Mouse (Mus musculus) telencephalon, adult 2 months (tissue): Measurements from ENCODE around the gene Dock3.
"Not testable (repeated sequence)": the region's sequence is repeated elsewhere in the genome, so short reads cannot be mapped to it uniquely, and the experiment has no call there.

Experiments used
- DNase-seq: peaks from one replicate; pipeline ENCODE4 v3.0.0-alpha.2; 2011; ENCODE audit warnings: low read depth, low spot score

The Dock3 gene

GRCm38 (mm10) chr9:107259571-107259970, 27.9 kb upstream of the Dock3 start:
- peak; percentile 96 for DNase-seq

GRCm38 (mm10) chr9:107255596-107255995, 23.9 kb upstream of the Dock3 start:
- no peak for DNase-seq

- no peak for DNase-seq
Measured at GRCm38 (mm10) chr9:107254925-107255324, 23.2 kb upstream of the Dock3 start.

DNA sequence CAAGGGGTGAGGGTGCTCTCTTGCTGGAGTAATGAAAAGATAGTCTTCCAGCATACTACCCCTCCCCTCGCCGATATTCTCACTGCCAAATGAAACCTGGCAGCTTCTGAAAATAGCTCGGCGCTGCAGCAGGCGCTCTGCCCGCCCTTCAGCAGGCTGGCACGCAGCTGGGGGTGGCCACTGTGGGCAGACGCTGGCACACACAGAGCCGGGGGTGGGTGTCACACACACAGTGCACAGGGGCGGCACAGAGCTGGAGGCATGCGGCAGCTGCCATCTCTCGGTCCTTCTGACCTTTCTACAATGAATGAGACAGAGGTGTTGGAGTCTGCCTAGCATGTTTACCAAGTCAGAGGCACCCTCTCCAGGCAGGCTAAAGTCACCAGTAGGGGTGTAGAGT, 22.8 kb upstream of the Dock3 start:
- DNase-seq, result peak; percentile 89

DNA sequence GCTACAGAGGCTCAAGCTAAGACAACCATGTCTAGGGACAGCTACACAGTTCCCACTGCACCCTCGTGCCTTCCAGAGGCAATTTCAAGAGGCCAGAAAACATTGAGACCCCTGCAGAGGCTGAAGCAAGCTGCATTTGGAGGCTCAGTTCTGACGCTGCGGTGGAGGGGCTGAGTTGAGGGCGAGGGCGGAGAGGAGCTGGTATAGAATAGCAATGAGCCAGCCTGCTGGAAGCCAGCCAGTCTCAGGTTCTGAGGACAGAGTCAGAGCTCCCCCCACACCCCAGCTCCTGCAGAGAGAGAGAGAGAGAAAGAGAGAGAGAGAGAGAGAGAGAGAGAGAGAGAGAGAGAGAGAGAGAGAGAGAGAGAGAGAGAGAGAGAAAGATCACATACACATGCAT, 20.5 kb upstream of the Dock3 start:
- DNase-seq, result no peak

- no peak for DNase-seq
Measured at GRCm38 (mm10) chr9:107250416-107251337, 19.0 kb upstream of the Dock3 start.

- no peak for DNase-seq
Measured at GRCm38 (mm10) chr9:107249154-107249553, 17.4 kb upstream of the Dock3 start.

- DNase-seq, result no peak
Measured at GRCm38 (mm10) chr9:107246170-107246569, 14.5 kb upstream of the Dock3 start.

DNA sequence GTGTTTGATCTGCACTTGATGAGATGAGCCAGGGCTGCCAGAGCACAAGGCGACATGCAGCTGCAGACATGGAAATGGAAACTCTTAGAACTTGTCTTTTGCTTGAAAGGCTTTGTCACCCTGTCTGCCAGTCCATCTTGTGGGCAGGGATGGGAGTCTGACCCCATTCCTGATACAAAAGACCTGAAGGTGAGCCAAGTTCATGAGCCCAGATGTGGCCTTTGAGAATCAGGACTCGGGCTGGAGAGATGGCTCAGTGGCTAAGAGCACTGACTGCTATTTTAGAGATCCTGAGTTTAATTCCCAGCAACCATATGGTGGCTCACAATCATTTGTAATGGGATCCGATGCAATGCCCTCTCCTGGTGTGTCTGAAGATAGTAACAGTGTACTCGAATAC, 13.6 kb upstream of the Dock3 start:
- no peak for DNase-seq

DNA sequence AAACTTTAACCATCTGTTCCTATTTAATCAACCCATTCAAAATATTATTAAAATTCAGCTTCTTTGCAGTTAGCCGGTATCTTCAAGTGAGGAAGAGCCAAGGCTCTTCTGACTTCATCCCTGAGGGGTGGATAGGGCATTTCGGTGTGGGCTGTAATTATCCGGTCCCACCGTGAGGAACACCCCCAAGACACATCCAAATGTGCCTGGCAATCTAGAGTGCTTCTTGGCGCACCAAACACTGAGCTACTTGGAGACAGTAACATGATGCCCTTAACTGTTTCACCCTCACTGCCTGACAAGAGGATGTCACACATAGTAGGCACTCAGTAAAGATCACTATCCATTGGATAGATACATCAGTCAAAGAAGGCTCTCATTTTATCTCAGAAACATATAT, 4.4 kb upstream of the Dock3 start:
- no peak for DNase-seq

DNA sequence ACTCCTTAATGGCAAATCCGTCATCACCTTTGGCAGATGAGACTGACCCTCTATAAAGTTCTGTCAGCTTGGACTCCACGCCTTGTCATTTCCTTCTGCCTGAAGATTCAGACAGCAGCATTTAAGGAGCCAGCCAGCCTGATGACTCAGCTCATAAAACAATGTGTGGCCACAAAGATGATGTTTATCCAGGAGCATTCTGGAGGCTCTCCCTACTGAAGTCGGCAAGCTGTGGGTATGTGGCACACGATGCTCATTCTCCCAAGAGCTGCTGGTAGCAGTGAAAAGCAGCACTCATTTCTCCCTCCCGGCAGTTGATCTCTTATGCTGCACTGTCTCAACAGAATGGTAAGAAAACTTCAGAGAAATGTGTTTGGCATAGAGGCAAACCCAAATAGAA, 3.6 kb upstream of the Dock3 start:
- DNase-seq, result no peak

- DNase-seq, result no peak
Measured at GRCm38 (mm10) chr9:107232140-107232539, 431 bp upstream of the Dock3 start.

DNA sequence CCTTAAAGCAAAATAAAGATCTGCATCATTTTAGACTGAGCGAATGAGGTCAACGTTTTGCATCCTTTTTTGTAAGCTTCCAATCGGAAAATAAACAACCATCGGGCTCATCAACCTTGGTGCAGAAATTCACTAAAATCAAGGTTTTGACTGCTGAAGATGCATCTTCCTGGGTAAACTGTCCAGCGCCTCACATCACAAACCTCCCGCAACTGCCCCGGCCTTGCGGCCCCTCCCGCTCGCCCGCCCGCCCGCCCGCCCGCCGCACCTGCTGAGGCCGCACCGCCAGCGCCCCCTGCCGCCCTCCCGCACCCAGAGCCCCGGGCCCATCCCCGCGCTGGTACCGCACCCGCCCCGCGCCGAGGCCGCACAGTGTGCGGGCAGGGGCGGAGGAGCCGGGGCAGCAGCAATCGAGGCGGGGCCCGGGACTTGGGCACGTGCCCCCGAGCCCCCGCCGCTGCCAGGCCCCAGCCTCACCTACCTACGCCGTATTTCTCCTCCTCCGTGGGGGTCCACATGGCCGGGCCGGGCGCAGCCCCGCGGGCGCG, 644 bp downstream of the Dock3 start:
- DNase-seq, result no peak

DNA sequence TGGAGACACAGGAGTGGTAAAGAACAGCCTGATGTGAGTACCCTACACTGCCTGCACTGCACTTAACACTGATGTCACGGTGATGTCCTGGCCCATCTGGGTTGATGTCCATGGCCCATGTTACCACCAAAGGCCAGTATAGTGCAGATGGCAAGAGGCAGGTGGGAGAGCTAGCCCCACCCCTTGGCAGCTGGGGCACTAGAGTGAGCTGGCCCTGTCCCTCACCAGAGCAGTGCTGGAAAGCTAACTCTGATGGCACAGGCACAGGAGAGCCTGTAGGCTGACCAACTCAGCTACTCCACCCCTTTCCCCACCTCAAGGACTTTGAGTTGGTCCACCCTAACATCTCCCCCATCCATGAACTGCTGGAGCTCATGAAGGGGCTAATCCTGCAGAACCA, 7.1 kb downstream of the Dock3 start:
- DNase-seq, result no peak

DNA sequence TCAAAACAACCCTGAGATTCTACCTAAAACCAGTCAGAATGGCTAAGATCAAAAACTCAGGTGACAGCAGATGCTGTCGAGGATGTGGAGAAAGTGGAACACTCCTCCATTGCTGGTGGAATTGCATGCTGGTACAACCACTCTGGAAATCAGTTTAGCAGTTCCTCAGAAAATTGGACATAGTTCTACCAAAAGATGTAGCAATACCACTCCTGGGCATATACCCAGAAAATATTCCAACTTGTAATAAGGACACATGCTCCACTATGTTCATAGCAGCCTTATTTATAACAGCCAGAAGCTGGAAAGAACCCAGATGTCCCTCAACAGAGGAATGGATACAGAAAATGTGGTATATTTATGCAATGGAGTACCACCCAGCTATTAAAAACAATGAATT, 56.9 kb downstream of the Dock3 start:
- DNase-seq, result not testable (repeated sequence)

GRCm38 (mm10) chr9:107165792-107166191, 65.9 kb downstream of the Dock3 start:
- DNase-seq, result no peak

GRCm38 (mm10) chr9:107164825-107165224, 66.9 kb downstream of the Dock3 start:
- no peak for DNase-seq

DNA sequence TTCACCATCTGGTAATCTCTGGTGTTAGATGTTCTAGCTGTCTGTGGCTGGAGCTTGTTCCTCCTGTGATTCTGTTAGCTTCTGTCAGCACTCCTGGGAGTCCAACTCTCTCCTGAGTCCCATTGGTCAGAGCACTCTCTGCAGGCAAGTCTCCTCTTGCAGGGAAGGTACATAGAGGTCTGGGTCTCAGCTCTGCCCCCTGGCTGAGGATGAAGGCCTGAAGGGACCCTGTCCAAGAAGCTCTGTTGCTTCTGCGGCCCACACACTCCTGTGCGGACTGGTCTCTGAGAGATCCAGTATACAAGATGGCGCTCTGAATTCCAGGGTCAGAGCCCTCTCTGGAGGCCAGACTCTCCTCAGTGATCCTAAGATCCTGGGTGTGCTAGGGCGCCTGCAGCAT, 75.3 kb downstream of the Dock3 start:
- DNase-seq, result not testable (repeated sequence)

- DNase-seq, result no peak
Measured at GRCm38 (mm10) chr9:107112791-107113190, 118.9 kb downstream of the Dock3 start.

GRCm38 (mm10) chr9:107112056-107112455, 119.7 kb downstream of the Dock3 start:
- no peak for DNase-seq

DNA sequence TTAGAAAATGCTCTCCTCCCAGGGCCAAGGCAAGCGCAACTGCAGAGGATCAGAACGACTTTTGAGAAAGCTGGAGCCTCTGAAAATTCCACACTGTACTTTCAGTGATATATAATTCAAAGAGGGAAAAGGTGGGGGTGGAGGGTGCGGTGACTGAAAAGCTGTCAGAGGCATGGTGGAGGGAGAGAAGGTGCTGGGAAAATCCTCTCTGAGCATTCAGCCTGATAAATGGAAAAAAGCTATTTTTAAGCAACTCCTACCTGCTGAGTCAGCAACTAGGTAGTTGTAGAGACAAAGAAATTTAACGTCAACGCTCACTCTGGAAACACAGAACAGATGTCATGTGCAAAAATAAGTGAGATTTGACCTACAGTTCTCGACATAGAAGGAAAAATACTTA, 132.2 kb downstream of the Dock3 start:
- peak; percentile 61 for DNase-seq

DNA sequence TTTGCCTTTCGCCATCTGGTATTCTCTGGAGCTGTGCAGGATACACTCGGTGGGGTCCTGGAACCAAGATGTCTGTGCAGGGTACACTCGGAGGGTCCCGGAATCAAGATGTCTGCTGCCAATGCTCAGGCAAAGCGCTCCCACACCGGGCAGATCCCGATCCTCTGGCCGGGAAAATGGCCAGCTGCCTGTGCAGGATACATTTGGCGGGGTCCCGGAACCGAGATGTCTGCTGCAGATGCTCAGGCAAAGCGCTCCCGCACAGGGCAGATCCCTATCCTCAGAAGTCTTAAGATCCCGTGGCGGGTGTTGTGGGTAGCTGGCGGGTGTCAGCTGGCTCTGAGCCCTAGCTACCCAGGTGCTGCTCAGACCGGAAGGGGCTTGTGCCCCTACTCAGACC, 142.3 kb downstream of the Dock3 start:
- not testable (repeated sequence) for DNase-seq

DNA sequence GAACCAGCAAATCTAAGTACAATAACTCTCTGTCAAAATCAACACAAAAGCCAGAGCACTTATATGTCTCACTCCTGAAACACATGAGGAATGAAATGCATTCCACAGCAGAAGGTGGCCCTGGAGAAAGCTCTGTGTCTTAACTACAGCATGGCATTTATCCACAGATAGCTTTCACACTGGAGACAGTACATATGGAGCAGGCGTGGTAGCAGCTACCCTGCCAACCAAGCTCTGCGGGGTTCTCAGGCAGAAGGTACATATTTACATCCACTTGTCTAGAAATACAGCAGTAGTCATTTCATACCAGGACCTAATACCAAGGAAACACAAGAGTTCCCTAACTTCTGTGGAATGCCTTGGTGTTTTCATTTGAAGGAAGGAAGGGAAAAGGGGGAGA, 144.2 kb downstream of the Dock3 start:
- peak; percentile 84 for DNase-seq
